Mouse (Mus musculus) limb, embryonic 13.5 days (tissue): Measurements from ENCODE around the gene Glipr2. TPM values are rescaled to one million over a fixed set of nuclear protein-coding genes. Genes with fewer than 3 reads are reported as not detected.

Experiments
- ATAC-seq: fragments of 200-750 bp; cut with Nextera tagmentation; 2 replicates; pipeline ENCODE4 v1.8.0; 2017; ENCODE audit warnings: low read depth, moderate number of reproducible peaks, moderate TSS enrichment; ENCODE audit not compliant: low FRiP score
- H3K27ac ChIP-seq: fragments of 300-500 bp; sonication (generic); 2 replicates; pipeline ENCODE4 v1.5.1; 2015; ENCODE audit warnings: inconsistent platforms, mild to moderate bottlenecking, moderate library complexity
- H3K27me3 ChIP-seq: fragments of 300-500 bp; sonication (generic); 2 replicates; pipeline ENCODE4 v1.6.1; 2015; ENCODE audit warnings: mild to moderate bottlenecking, inconsistent platforms
- H3K36me3 ChIP-seq: fragments of 300-500 bp; sonication (generic); 2 replicates; pipeline ENCODE4 v1.6.1; 2015; ENCODE audit warnings: inconsistent platforms, mild to moderate bottlenecking, moderate library complexity
- H3K4me1 ChIP-seq: fragments of 300-500 bp; sonication (generic); 2 replicates; pipeline ENCODE4 v1.6.1; 2015; ENCODE audit warnings: inconsistent platforms
- H3K4me2 ChIP-seq: fragments of 300-500 bp; sonication (generic); replicated peaks from 2 replicates; pipeline ENCODE4 v1.6.1; 2015; ENCODE audit warnings: inconsistent platforms, mild to moderate bottlenecking, moderate library complexity
- H3K4me3 ChIP-seq: fragments of 300-500 bp; sonication (generic); 2 replicates; pipeline ENCODE4 v1.5.1; 2015; ENCODE audit warnings: moderate library complexity, mild to moderate bottlenecking, inconsistent platforms
- H3K9ac ChIP-seq: fragments of 300-500 bp; sonication (generic); 2 replicates; pipeline ENCODE4 v1.6.1; 2015; ENCODE audit warnings: mild to moderate bottlenecking, inconsistent platforms
- H3K9me3 ChIP-seq: fragments of 300-500 bp; sonication (generic); 2 replicates; pipeline ENCODE4 v1.6.1; 2016; ENCODE audit warnings: inconsistent platforms
- WGBS: fragments of 180-500 bp; shearing (Covaris S2); methylation state at CpG from one replicate; pipeline ENCODE4 v1.1.7; 2015; 5-methylcytosine and 5-hydroxymethylcytosine counted together
- polyA plus RNA-seq: library from polyadenylated mRNA; unstranded; fragments of >200 nt; fragmentation: Nextera tagmentation; extraction: Ambion mirVana; gene quantifications from 2 replicates; pipeline ENCODE4 v1.2.1, GENCODE M21; 2015

Gene Glipr2
- polyA plus RNA-seq, 1 experiment from 2014 or later: 124 TPM

DNA sequence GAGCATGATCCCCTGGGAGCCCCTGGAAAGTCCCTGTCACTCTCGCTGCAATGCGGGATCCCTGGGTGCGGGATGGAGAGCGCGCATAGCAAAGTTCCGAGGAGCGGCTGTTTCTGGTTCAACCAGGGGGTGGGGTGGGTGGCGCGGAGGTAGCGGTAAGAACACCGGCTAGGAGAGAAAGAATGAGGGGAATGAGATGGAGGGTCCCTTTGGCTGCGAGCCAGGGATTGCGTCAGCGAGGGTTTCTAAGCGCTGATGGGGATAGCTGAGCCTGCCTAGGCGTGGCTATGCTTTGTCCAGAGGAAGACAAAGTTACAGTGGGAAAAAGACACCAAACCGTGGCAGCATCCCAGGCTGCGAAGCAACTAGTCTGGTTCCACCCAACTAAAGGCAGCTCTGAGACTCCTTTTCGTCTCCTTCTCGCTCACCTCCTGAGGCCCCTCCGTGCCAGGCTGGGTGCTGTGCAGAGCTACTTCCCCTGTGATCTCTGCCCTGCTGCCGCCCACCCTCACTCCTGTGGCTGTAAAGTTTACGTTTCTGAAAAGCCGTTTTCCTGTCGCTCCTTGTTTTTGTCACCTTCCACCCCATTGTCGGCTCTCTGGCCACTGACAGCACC lies 753 bp downstream of the Glipr2 start:
- Histone ChIP-seq H3K4me1 (peaks cover 19% of the 10 kb centered on the region), H3K27me3 (0 out of 2 replicates have a peak, but pooled peaks cover 3% of the 10 kb centered on the region), H3K36me3 (no peaks in the 10 kb centered on the region), H3K4me2 (peak overlapping the region; percentile 91), H3K9me3 (no peaks in the 10 kb centered on the region), H3K4me3 (peak overlapping the region; percentile 70), H3K9ac (peak overlapping the region; percentile 77), H3K27ac (peak overlapping the region; percentile 90)
- ATAC-seq: peak; percentile 75
- WGBS: under 1% methylated on average over 26 of the region's 26 CpGs

DNA sequence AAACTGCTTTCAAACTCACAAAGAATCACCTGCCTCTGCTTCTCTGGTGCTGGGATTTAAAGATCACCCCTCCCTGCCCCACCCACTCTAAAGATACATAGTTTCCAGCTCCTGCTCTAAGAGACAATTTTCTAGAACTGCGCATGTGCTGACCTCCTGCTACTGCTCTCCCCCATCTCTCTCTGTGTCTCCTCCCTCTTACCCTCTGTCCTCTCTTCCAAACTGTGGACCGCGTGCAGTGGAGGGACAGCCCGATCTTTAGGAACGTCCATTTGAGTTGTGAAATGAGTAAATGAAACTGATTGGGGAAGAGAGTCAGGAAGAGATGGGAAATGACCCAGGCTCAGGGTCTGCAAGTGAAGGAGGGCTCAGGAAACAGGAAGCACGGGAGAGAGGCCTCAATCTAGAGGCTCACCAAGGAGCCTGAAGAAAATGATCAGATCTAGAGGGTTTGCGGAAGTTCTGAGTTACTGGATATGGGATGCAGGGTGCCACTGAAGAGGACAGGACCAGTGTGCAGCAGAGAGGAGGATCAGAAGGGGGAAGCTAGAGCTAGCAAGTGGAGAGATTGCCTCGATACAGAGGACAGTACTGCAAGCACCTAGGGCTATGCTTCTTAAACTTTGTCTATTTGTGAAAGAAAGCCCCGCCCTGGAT lies 2.5 kb downstream of the Glipr2 start:
- WGBS: 67% methylated on average over 9 of the region's 9 CpGs
- H3K27ac ChIP-seq: no peak overlapping the region
- 0 out of 2 replicates have a peak overlapping the region, but pooled peaks have one; percentile 3 for H3K4me3 ChIP-seq
- no peaks in the 10 kb centered on the region for H3K9me3 ChIP-seq
- H3K36me3 ChIP-seq: no peaks in the 10 kb centered on the region
- 0 out of 2 replicates have a peak, but pooled peaks cover 3% of the 10 kb centered on the region for H3K27me3 ChIP-seq
- no peak for ATAC-seq
- H3K4me1 ChIP-seq: peaks cover 26% of the 10 kb centered on the region
- H3K4me2 ChIP-seq: peak overlapping the region; percentile 91; the same call in 1 of the 2 replicates
- H3K9ac ChIP-seq: peak overlapping the region; percentile 35; the same call in 1 of the 2 replicates

DNA sequence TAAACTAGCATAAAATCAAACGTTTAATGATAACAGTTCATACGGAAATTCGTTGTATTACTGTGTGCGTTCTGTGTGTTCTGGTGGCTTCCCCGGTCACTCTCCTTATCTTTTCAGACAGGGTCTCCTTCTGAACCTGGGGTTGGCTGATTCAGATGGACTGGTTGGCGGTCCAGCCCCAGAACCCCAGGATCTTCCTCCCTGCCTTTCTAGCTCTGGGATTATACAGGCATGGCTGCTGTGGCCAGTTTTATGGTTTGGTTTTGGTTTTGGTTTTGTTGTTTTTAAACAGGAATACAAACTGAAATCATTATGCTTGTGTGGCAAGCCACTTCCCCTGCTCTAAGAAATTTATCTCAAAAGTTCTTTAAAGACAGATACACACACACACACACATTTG lies 3.0 kb downstream of the Glipr2 start:
- Histone ChIP-seq H3K9me3 (no peaks in the 10 kb centered on the region), H3K27ac (no peak overlapping the region), H3K4me2 (0 out of 2 replicates have a peak overlapping the region, but pooled peaks have one; percentile 91), H3K27me3 (0 out of 2 replicates have a peak, but pooled peaks cover 3% of the 10 kb centered on the region), H3K4me1 (peaks cover 30% of the 10 kb centered on the region), H3K4me3 (no peak overlapping the region), H3K36me3 (no peaks in the 10 kb centered on the region), H3K9ac (0 out of 2 replicates have a peak overlapping the region, but pooled peaks have one; percentile 35)
- no peak for ATAC-seq
- 89% methylated on average over 6 of the region's 6 CpGs for WGBS

DNA sequence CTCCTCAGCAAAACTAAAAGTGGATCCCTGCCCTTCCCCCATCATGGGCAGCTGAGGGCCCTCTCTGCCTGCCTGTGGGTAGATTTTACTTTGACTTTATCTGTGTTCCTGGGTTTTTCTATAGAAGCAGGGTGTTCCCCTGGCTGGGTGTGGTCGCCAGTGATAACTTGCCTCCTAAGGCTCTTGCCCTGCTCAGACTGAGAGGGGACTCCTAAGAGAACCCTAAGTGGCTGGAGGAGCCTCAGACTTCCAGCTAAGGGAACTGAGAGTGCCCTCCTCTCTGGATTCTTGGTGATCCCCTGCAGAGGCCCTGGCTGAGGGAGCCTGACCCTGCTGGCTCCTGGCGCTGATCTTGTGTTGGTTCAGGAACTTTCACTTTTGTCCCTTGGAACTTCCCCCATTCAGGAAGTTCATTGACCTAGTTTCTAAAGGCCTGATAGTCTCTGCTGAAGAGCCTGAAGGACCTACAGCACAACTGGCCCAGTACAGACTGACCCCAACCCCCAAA lies 7.2 kb downstream of the Glipr2 start:
- Histone ChIP-seq H3K4me3 (no peak overlapping the region), H3K4me2 (no peak overlapping the region), H3K4me1 (peaks cover 33% of the 10 kb centered on the region), H3K9ac (no peak overlapping the region), H3K36me3 (no peaks in the 10 kb centered on the region), H3K27ac (no peak overlapping the region), H3K9me3 (no peaks in the 10 kb centered on the region), H3K27me3 (no peaks in the 10 kb centered on the region)
- no peak for ATAC-seq
- 57% methylated on average over 2 of the region's 2 CpGs for WGBS

DNA sequence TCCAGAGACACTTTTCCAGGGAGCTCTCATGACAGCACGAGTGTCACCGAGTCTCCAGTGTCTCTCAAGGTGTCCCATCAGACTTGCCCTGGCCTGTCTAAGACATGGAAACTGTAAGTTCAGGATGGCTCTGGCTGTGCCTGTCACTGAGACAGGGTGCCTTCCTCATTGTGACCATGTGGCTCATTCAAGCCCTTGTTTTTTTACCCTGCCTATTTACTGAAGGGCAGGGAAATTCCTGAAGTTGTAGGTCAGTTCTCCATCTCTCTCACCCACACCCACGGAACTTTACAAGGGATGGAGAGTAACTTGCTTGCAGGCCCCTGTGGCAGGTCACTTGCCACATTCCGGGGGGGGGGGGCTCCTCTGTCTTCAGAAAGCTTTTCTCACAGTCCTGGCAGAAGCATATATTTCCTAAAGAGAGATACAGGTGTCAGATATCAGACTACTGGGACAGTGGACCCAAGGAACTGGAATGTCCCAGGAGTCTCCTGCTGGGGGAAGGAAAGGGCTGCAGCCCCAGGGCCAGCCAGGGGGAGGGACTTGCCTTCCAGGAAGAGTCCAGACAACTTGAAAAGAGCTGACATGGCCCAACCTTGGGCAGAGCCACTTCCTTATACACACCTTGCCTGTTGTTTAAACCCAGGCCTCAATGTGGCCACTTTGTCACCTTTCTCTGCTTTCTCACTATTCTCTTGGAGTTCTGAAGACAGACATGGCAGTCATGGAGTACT lies 7.9 kb downstream of the Glipr2 start:
- no peaks in the 10 kb centered on the region for H3K27me3 ChIP-seq
- no peaks in the 10 kb centered on the region; the same call in 1 of the 2 replicates for H3K36me3 ChIP-seq
- H3K9ac ChIP-seq: no peak overlapping the region
- no peaks in the 10 kb centered on the region for H3K9me3 ChIP-seq
- H3K27ac ChIP-seq: no peak overlapping the region
- no peak for ATAC-seq
- H3K4me3 ChIP-seq: no peak overlapping the region
- 25% methylated on average over 4 of the region's 4 CpGs for WGBS
- H3K4me1 ChIP-seq: peaks cover 28% of the 10 kb centered on the region
- no peak overlapping the region for H3K4me2 ChIP-seq

DNA sequence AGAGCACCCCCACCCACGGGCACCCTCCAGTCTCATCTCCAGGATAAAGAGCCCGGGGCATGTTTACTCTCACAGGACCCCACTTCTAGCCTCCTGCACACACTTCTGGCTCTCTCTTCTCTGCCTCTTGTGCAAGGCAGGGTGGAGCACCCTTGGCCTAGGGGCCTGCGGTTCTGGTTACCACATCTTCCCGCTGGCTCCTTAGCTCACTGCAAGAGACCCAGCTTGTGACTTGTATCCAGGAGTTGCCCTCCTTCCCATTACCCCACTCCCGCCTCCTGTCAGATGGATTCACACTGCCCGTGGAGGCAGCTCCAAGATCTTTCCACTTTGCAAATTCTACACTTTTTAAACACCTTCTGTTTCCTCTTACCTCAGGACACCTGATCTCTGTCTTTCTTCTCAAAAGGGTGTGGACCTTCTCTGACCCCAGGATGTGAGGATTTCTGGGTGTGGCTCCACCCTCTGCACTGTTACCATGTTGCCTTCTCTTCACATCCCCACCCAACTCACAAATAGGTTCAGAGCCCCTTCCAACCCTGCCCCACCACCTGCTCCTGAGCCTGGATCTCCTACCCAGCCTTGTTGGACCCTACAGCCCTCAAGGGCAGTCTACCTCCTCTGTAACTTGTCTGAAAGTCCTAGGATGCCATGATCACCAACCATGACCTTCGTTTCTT lies 8.8 kb downstream of the Glipr2 start:
- Histone ChIP-seq H3K27me3 (no peaks in the 10 kb centered on the region), H3K4me3 (no peak overlapping the region), H3K9me3 (no peaks in the 10 kb centered on the region), H3K36me3 (peaks cover 8% of the 10 kb centered on the region), H3K27ac (no peak overlapping the region), H3K9ac (no peak overlapping the region), H3K4me1 (peaks cover 28% of the 10 kb centered on the region), H3K4me2 (no peak overlapping the region)
- 77% methylated on average over 7 of the region's 7 CpGs for WGBS
- ATAC-seq: no peak

DNA sequence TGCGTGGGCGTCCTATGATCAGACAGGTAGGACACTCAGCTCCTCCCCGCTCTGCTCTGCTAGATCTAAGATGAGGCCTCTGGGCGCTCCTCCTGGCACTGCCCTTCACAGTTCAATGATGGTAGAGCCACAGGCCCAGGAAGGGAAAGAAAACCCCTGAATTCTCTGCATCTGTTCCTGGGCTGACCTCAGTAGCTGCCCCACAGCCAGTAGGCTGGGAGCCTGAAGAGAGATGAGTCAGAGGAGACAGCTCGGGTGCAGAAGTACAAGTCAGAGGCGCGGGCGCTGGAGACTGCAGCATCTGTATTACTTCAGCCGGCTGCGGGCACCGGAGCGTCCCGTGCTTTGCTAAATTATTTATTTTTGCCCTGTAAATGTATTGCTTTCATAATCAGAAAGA lies 11.4 kb downstream of the Glipr2 start:
- ATAC-seq: no peak
- Histone ChIP-seq H3K9me3 (no peaks in the 10 kb centered on the region), H3K9ac (peak overlapping the region; percentile 31; the same call in 1 of the 2 replicates), H3K27me3 (no peaks in the 10 kb centered on the region), H3K27ac (no peak overlapping the region; the same call in 1 of the 2 replicates), H3K4me3 (no peak overlapping the region), H3K4me1 (peaks cover 43% of the 10 kb centered on the region), H3K36me3 (peaks cover 8% of the 10 kb centered on the region), H3K4me2 (no peak overlapping the region)
- whole genome bisulfite sequencing: 53% methylated on average over 13 of the region's 13 CpGs

DNA sequence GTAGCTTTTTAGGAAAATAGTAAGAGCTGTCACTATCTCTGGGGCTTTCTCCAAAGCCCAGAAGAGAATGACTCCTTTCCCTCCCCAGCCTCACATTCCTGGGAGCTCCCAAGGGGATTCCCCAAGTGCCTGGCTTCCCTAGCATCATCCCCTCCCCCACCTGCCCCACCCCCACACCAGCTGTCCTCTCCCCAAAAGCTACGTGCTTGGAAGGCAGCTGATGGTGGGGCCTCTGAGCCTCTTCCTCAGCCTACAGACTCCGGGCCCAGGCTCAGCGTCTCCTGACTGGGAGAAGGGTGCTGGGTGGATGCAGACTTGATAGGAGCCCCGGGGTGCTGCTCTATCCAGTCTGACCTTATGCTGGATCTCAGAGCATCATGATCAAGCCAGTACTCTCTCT lies 12.2 kb downstream of the Glipr2 start:
- H3K4me3 ChIP-seq: no peak overlapping the region
- H3K4me1 ChIP-seq: peaks cover 38% of the 10 kb centered on the region
- H3K9ac ChIP-seq: no peak overlapping the region
- WGBS: 12% methylated on average over 4 of the region's 4 CpGs
- no peaks in the 10 kb centered on the region for H3K9me3 ChIP-seq
- no peaks in the 10 kb centered on the region for H3K27me3 ChIP-seq
- no peak overlapping the region for H3K27ac ChIP-seq
- peaks cover 8% of the 10 kb centered on the region for H3K36me3 ChIP-seq
- H3K4me2 ChIP-seq: no peak overlapping the region
- ATAC-seq: no peak

DNA sequence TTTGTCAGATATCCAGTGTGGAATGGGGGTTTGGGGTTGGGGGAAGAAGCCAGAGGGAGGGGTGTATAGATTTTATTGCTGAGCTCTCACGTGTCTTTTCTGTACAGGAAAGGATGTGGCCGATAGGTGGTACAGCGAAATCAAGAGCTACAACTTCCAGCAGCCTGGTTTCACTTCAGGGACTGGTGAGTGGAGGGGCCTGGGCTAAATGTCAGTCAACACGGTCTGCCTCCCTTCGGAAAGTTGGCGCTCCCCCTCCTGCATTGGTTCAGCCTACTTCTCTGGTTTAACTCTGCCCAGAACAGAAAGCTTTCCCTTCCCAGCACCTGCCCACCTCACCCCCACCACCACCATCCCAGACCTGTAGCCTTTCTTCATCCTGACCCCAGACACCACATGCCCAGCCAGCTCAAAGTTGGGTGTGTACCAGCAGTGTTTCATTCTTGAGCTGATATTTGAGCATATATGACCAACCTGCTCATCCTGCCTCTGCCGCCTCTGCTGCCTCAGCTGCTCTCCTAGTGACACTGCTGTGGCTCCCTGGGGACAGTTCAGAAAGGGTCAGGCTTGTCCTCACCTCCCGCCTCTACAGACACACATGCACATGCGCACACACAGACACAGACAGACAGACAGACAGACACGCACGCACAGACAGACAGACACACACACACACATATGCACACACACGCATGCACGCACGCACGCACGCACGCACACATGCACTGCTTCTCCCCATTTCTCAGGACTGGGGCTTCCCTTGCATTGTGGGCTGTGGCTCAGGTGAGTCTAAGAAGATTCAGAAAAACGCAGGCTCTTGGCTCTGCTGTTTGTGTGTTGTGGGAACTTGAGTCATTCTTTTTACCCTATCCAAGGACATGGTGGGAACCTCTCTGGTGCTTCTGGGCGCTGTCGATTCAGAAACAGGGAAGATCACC lies 13.5 kb downstream of the Glipr2 start:
- H3K9ac ChIP-seq: no peak overlapping the region
- H3K4me2 ChIP-seq: no peak overlapping the region
- no peaks in the 10 kb centered on the region for H3K9me3 ChIP-seq
- no peaks in the 10 kb centered on the region for H3K27me3 ChIP-seq
- no peak for ATAC-seq
- 84% methylated on average over 20 of the region's 20 CpGs for WGBS
- no peak overlapping the region for H3K27ac ChIP-seq
- peaks cover 8% of the 10 kb centered on the region for H3K36me3 ChIP-seq
- H3K4me3 ChIP-seq: no peak overlapping the region
- peaks cover 31% of the 10 kb centered on the region for H3K4me1 ChIP-seq

DNA sequence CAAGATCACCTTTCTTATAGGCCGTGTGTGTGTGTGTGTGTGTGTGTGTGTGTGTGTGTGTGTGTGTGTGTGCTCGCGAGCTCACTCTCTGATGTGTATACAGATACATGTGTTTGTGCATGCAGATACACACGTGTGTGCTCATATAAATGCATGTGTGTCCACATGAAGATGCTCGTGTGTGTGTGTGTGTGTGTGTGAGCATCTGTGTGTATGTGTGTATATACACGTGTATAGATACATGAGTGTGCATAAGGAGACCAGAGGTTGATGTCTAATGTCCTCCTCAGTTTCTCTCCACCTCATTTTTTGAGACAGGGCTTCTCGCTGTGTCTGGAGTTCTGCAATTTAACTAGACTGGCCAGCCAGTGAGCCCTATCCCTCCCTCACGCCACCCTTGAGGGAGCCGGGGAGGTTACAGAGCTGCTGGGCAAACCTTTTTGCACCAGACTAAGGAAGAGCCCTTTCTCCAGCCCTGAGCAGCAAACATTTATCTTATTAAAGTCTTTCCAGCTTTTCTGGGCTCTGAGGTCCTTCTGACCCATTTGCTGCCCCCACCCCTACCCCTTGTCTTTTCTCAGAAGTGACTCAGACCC lies 14.4 kb downstream of the Glipr2 start:
- Histone ChIP-seq H3K4me1 (peaks cover 31% of the 10 kb centered on the region), H3K36me3 (peaks cover 8% of the 10 kb centered on the region), H3K9me3 (no peaks in the 10 kb centered on the region), H3K9ac (peak overlapping the region; percentile 48; the same call in 1 of the 2 replicates), H3K4me3 (peak overlapping the region; percentile 9; the same call in 1 of the 2 replicates), H3K27ac (peak overlapping the region; percentile 81), H3K27me3 (no peaks in the 10 kb centered on the region), H3K4me2 (peak overlapping the region; percentile 46; the same call in 1 of the 2 replicates)
- WGBS: 60% methylated on average over 9 of the region's 9 CpGs
- ATAC-seq: 0 out of 2 replicates have a peak, but pooled peaks have one; percentile 4
